Mouse (Mus musculus): ENCODE results near the gene Gfra4. TPM values are rescaled to one million over a fixed set of nuclear protein-coding genes. Genes with fewer than 3 reads are reported as not detected.

Gene Gfra4
- polyA plus RNA-seq, 1 experiment from 2014 or later, result 3.2 TPM

Small RNA genes lying within 50 kb of the gene (microRNA-seq; reads per million reads assigned to microRNA genes)
- gene Mir6973b (ENCODE audit: borderline number of aligned reads), result not detected

Other genes starting within 250 kb of the Gfra4 start
- gene 4930402H24Rik, start 136.7 kb downstream of the Gfra4 start, polyA plus RNA-seq (2015; fragmentation: Nextera tagmentation; extraction: Ambion mirVana), result 11.0 and 11.2 TPM in 2 replicates
- 3.0 and 5.0 TPM in 2 replicates for gene Atrn, start 136.6 kb downstream of the Gfra4 start, polyA plus RNA-seq (2015; fragmentation: Nextera tagmentation; extraction: Ambion mirVana)
- 0.91 and 1.1 TPM in 2 replicates for gene Adam33, start 20.7 kb upstream of the Gfra4 start, polyA plus RNA-seq (2015; fragmentation: Nextera tagmentation; extraction: Ambion mirVana)
- gene Siglec1, start 43.7 kb upstream of the Gfra4 start, polyA plus RNA-seq (2015; fragmentation: Nextera tagmentation; extraction: Ambion mirVana), result 0.56 and 0.63 TPM in 2 replicates
- 1.7 and 2.3 TPM in 2 replicates for gene Hspa12b, start 84.2 kb upstream of the Gfra4 start, polyA plus RNA-seq (2015; fragmentation: Nextera tagmentation; extraction: Ambion mirVana)
- not detected in 2 replicates for gene Gm11037, start 90.4 kb upstream of the Gfra4 start, polyA plus RNA-seq (2015; fragmentation: Nextera tagmentation; extraction: Ambion mirVana)
- 47.8 and 50.6 TPM in 2 replicates for gene 1700037H04Rik, start 117.0 kb upstream of the Gfra4 start, polyA plus RNA-seq (2015; fragmentation: Nextera tagmentation; extraction: Ambion mirVana)
- 5.2 and 7.8 TPM in 2 replicates for gene Cenpb, start 137.0 kb upstream of the Gfra4 start, polyA plus RNA-seq (2015; fragmentation: Nextera tagmentation; extraction: Ambion mirVana)
- gene Cdc25b, start 143.9 kb upstream of the Gfra4 start, polyA plus RNA-seq (2015; fragmentation: Nextera tagmentation; extraction: Ambion mirVana), result 48.4 and 58.6 TPM in 2 replicates
- 1.4 and 1.5 TPM in 2 replicates for gene Spef1, start 144.2 kb upstream of the Gfra4 start, polyA plus RNA-seq (2015; fragmentation: Nextera tagmentation; extraction: Ambion mirVana)
- gene Ap5s1, start 164.0 kb upstream of the Gfra4 start, polyA plus RNA-seq (2015; fragmentation: Nextera tagmentation; extraction: Ambion mirVana), result 19.1 and 22.2 TPM in 2 replicates
- 13.1 and 15.0 TPM in 2 replicates for gene Mavs, start 191.0 kb upstream of the Gfra4 start, polyA plus RNA-seq (2015; fragmentation: Nextera tagmentation; extraction: Ambion mirVana)
- gene Pank2, start 219.4 kb upstream of the Gfra4 start, polyA plus RNA-seq (2015; fragmentation: Nextera tagmentation; extraction: Ambion mirVana), result 48.6 and 52.5 TPM in 2 replicates